Mouse (Mus musculus) liver, postnatal 0 days (tissue): ENCODE data around the gene 4930451I11Rik. TPM values are rescaled to one million over a fixed set of nuclear protein-coding genes. Genes with fewer than 3 reads are reported as not detected.
A peak's percentile ranks its signal among the peaks of the same experiment; 100 is the strongest.

Experiments used
- ATAC-seq: fragments of 200-750 bp; cut with Nextera tagmentation; 2 replicates; pipeline ENCODE4 v1.8.0; 2017; ENCODE audit warnings: mild to moderate bottlenecking, moderate library complexity
- DNase-seq: peaks from one replicate; pipeline ENCODE4 v3.0.0-alpha.2; 2016
- H3K27ac ChIP-seq: fragments of 300-500 bp; sonication (generic); 2 replicates; pipeline ENCODE4 v1.5.1; 2014; ENCODE audit warnings: antibody characterized with exemption, moderate library complexity, mild to moderate bottlenecking, low read depth
- H3K27me3 ChIP-seq: fragments of 300-500 bp; sonication (generic); 2 replicates; pipeline ENCODE4 v1.6.1; 2014; ENCODE audit warnings: low read length, control low read depth, mixed read lengths; ENCODE audit not compliant: insufficient read depth
- H3K36me3 ChIP-seq: fragments of 300-500 bp; sonication (generic); replicated peaks from 2 replicates; pipeline ENCODE4 v1.6.1; 2014; ENCODE audit warnings: mild to moderate bottlenecking, control low read depth, low read length, moderate library complexity, mixed read lengths; ENCODE audit not compliant: insufficient read depth
- H3K4me1 ChIP-seq: fragments of 300-500 bp; sonication (generic); 2 replicates; pipeline ENCODE4 v1.6.1; 2014; ENCODE audit warnings: antibody characterized with exemption, mild to moderate bottlenecking, control low read depth; ENCODE audit not compliant: insufficient read depth
- H3K4me2 ChIP-seq: fragments of 300-500 bp; sonication (generic); 2 replicates; pipeline ENCODE4 v1.6.1; 2014; ENCODE audit warnings: low read depth, mild to moderate bottlenecking, low read length, moderate library complexity, mixed read lengths
- H3K4me3 ChIP-seq: fragments of 300-500 bp; sonication (generic); 2 replicates; pipeline ENCODE4 v1.5.1; 2014; ENCODE audit warnings: low read depth, low read length
- H3K9ac ChIP-seq: fragments of 300-500 bp; sonication (generic); replicated peaks from 2 replicates; pipeline ENCODE4 v1.6.1; 2014; ENCODE audit warnings: mild to moderate bottlenecking, moderate library complexity
- H3K9me3 ChIP-seq: fragments of 300-500 bp; sonication (generic); 2 replicates; pipeline ENCODE4 v1.6.1; 2016; ENCODE audit warnings: mild to moderate bottlenecking, control low read depth, low read length, mixed read lengths
- CTCF ChIP-seq: sonication (generic); IDR thresholded peaks from 2 replicates; pipeline ENCODE4 v1.5.1; 2016; ENCODE audit warnings: antibody characterized with exemption, low read depth
- EP300 ChIP-seq: IDR thresholded peaks from 2 replicates; pipeline ENCODE4 v1.6.1; 2016; ENCODE audit warnings: antibody characterized with exemption, low read depth, mild to moderate bottlenecking
- WGBS: fragments of 180-500 bp; shearing (Covaris S2); extraction: QIAGEN DNeasy Blood & Tissue Kit; methylation state at CpG from one replicate; pipeline ENCODE4 v1.1.7; 2014; ENCODE audit not compliant: insufficient replicate concordance; 5-methylcytosine and 5-hydroxymethylcytosine counted together
- polyA plus RNA-seq: library from polyadenylated mRNA; unstranded; fragments of >200 nt; fragmentation: Nextera tagmentation; extraction: Ambion mirVana; gene quantifications from 2 replicates; pipeline ENCODE4 v1.2.1, GENCODE M21; 2015

4930451I11Rik gene
- polyA plus RNA-seq, 1 experiment from 2014 or later: not detected

GRCm38 (mm10) chr7:126806956-126807355, 24.5 kb downstream of the 4930451I11Rik start:
- TF ChIP-seq CTCF (no peak), EP300 (no peak)
- Histone ChIP-seq H3K4me1 (peaks cover 17% of the 10 kb centered on the region), H3K27ac (no peak overlapping the region), H3K9me3 (no peaks in the 10 kb centered on the region), H3K36me3 (no peaks in the 10 kb centered on the region), H3K9ac (no peak overlapping the region), H3K27me3 (no peaks in the 10 kb centered on the region), H3K4me2 (no peak overlapping the region), H3K4me3 (no peak overlapping the region)
- DNase-seq (peak; percentile 67), ATAC-seq (peak; percentile 54)
- 65% methylated on average over 6 of the region's 6 CpGs for WGBS

- DNase-seq (no peak), ATAC-seq (no peak)
- Histone ChIP-seq H3K9ac (no peak overlapping the region), H3K27ac (no peak overlapping the region), H3K27me3 (no peaks in the 10 kb centered on the region), H3K36me3 (no peaks in the 10 kb centered on the region), H3K4me1 (peaks cover 25% of the 10 kb centered on the region), H3K4me3 (no peak overlapping the region), H3K9me3 (no peaks in the 10 kb centered on the region), H3K4me2 (no peak overlapping the region)
- no peak for TF ChIP-seq EP300
- no peak for TF ChIP-seq CTCF
Observed at GRCm38 (mm10) chr7:126803751-126804150, 27.7 kb downstream of the 4930451I11Rik start.

GRCm38 (mm10) chr7:126803181-126803580, 28.3 kb downstream of the 4930451I11Rik start:
- Histone ChIP-seq H3K9me3 (no peaks in the 10 kb centered on the region), H3K4me2 (no peak overlapping the region), H3K27me3 (no peaks in the 10 kb centered on the region), H3K27ac (no peak overlapping the region), H3K36me3 (no peaks in the 10 kb centered on the region), H3K4me3 (no peak overlapping the region), H3K9ac (no peak overlapping the region), H3K4me1 (peaks cover 20% of the 10 kb centered on the region)
- WGBS: 63% methylated on average over 6 of the region's 6 CpGs
- ATAC-seq (no peak), DNase-seq (no peak)
- TF ChIP-seq CTCF (no peak), EP300 (no peak)

GRCm38 (mm10) chr7:126802134-126802889, 29.1 kb downstream of the 4930451I11Rik start:
- Histone ChIP-seq H3K4me3 (no peak overlapping the region), H3K36me3 (peaks cover under 1% of the 10 kb centered on the region; the same call in 1 of the 2 replicates), H3K27me3 (no peaks in the 10 kb centered on the region), H3K9ac (no peak overlapping the region), H3K4me1 (peaks cover 23% of the 10 kb centered on the region), H3K4me2 (no peak overlapping the region), H3K27ac (no peak overlapping the region), H3K9me3 (no peaks in the 10 kb centered on the region)
- DNase-seq (no peak), ATAC-seq (no peak)
- TF ChIP-seq CTCF (no peak), EP300 (no peak)
- whole genome bisulfite sequencing: 74% methylated on average over 11 of the region's 11 CpGs

GRCm38 (mm10) chr7:126801057-126801422, 30.4 kb downstream of the 4930451I11Rik start:
- no peak overlapping the region for H3K27ac ChIP-seq
- no peak overlapping the region for H3K4me2 ChIP-seq
- DNase-seq: no peak
- peaks cover 30% of the 10 kb centered on the region for H3K4me1 ChIP-seq
- WGBS: 95% methylated on average over 16 of the region's 16 CpGs
- no peak overlapping the region for H3K4me3 ChIP-seq
- TF ChIP-seq EP300: no peak
- no peak for TF ChIP-seq CTCF
- peaks cover 13% of the 10 kb centered on the region for H3K36me3 ChIP-seq
- ATAC-seq: no peak
- H3K27me3 ChIP-seq: no peaks in the 10 kb centered on the region
- no peak overlapping the region for H3K9ac ChIP-seq
- no peaks in the 10 kb centered on the region for H3K9me3 ChIP-seq

- Histone ChIP-seq H3K27me3 (no peaks in the 10 kb centered on the region), H3K36me3 (peaks cover 19% of the 10 kb centered on the region), H3K4me1 (peaks cover 30% of the 10 kb centered on the region), H3K9me3 (no peaks in the 10 kb centered on the region), H3K27ac (peak overlapping the region; percentile 97), H3K4me2 (peak overlapping the region; percentile 90), H3K4me3 (peak overlapping the region; percentile 87), H3K9ac (peak overlapping the region; percentile 72)
- DNase-seq (no peak), ATAC-seq (no peak)
- WGBS: 77% methylated on average over 5 of the region's 5 CpGs
- no peak for TF ChIP-seq CTCF
- TF ChIP-seq EP300: no peak
Observed at GRCm38 (mm10) chr7:126800269-126801056, 31.0 kb downstream of the 4930451I11Rik start.
